Mouse (Mus musculus) neural tube, embryonic 14.5 days (tissue): ENCODE measurements at regions not wholly inside any gene's neighbourhood (a gene's known extent, or its start where the extent isn't known, plus 50 kb on each side); places are given as distances from the start of the nearest gene placed in this dataset.

Experiments used
- ATAC-seq: fragments of 200-750 bp; cut with Nextera tagmentation; 2 replicates; pipeline ENCODE4 v1.8.0; 2017; ENCODE audit warnings: low read depth, mild to moderate bottlenecking, moderate TSS enrichment, moderate library complexity
- H3K27ac ChIP-seq: fragments of 300-500 bp; sonication (generic); 2 replicates; pipeline ENCODE4 v1.5.1; 2014; ENCODE audit warnings: low read depth, mild to moderate bottlenecking, control low read depth, low read length, moderate library complexity, mixed read lengths
- H3K27me3 ChIP-seq: fragments of 300-500 bp; sonication (generic); 2 replicates; pipeline ENCODE4 v1.6.1; 2014; ENCODE audit warnings: low read length; ENCODE audit not compliant: control insufficient read depth, insufficient read depth
- H3K36me3 ChIP-seq: fragments of 300-500 bp; sonication (generic); 2 replicates; pipeline ENCODE4 v1.6.1; 2014; ENCODE audit warnings: low read length, mixed read lengths; ENCODE audit not compliant: control insufficient read depth, insufficient read depth
- H3K4me1 ChIP-seq: fragments of 300-500 bp; sonication (generic); 2 replicates; pipeline ENCODE4 v1.6.1; 2014; ENCODE audit warnings: low read length; ENCODE audit not compliant: control insufficient read depth, insufficient read depth
- H3K4me2 ChIP-seq: fragments of 300-500 bp; sonication (generic); 2 replicates; pipeline ENCODE4 v1.6.1; 2014; ENCODE audit warnings: mild to moderate bottlenecking, low read depth, low read length, control low read depth
- H3K4me3 ChIP-seq: fragments of 300-500 bp; sonication (generic); 2 replicates; pipeline ENCODE4 v1.5.1; 2014; ENCODE audit warnings: low read depth, low read length, control low read depth, mixed read lengths
- H3K9ac ChIP-seq: fragments of 300-500 bp; sonication (generic); replicated peaks from 2 replicates; pipeline ENCODE4 v1.6.1; 2014; ENCODE audit warnings: low read depth, mild to moderate bottlenecking, control low read depth, low read length, mixed read lengths
- H3K9me3 ChIP-seq: fragments of 300-500 bp; sonication (generic); 2 replicates; pipeline ENCODE4 v1.6.1; 2016; ENCODE audit warnings: low read length; ENCODE audit not compliant: control insufficient read depth
- WGBS: fragments of 180-500 bp; shearing (Covaris S2); extraction: QIAGEN DNeasy Blood & Tissue Kit; methylation state at CpG from one replicate; pipeline ENCODE4 v1.1.7; 2014; 5-methylcytosine and 5-hydroxymethylcytosine counted together

DNA sequence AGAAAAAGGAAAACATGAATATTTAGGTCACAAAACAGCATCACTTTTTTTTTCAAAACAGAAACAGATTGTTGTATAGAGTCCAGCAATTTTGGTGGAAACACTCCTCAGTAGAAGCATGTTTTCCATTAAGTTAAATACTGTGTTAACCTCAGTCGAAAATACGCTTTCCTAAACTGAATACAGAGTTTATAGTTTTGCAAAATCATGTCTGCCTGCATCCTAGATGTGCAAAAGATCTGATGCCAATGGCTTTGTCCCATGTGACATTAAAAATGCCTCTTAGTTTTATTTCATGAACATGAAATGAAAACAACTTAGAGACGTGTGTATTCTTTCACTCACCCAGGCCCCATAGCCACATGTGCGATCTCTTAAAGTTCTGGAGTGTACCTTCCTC, 163.5 kb upstream of the N6amt1 start:
- no peak overlapping the region for H3K27ac ChIP-seq
- H3K4me1 ChIP-seq = no peaks in the 10 kb centered on the region
- H3K9me3 ChIP-seq = no peaks in the 10 kb centered on the region
- 95% methylated on average over 4 of the region's 4 CpGs for WGBS
- no peak overlapping the region for H3K9ac ChIP-seq
- ATAC-seq = no peak
- H3K4me3 ChIP-seq = no peak overlapping the region
- no peaks in the 10 kb centered on the region for H3K27me3 ChIP-seq
- H3K4me2 ChIP-seq = no peak overlapping the region
- H3K36me3 ChIP-seq = no peaks in the 10 kb centered on the region

DNA sequence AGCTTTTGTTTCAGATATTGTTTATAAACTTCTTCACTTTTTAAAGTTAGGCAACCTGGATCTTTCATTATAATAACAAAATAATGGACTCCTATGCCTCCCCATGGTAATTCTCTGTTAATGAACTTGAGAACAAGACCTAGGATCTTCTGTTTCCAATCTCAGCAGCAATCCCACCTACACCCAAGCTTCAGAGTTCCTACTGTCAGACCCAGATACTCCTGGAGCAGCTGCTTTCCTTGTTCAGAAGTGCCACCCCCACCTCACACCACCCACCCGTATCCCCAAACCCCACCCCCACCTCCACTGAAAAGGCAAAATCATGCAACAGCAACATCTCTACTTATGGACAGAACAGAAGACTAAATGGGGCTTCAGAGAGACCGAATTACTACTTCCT, 165.2 kb upstream of the N6amt1 start:
- Histone ChIP-seq H3K36me3 (no peaks in the 10 kb centered on the region), H3K4me1 (no peaks in the 10 kb centered on the region), H3K9ac (no peak overlapping the region), H3K4me2 (no peak overlapping the region), H3K27me3 (no peaks in the 10 kb centered on the region), H3K27ac (no peak overlapping the region), H3K4me3 (no peak overlapping the region), H3K9me3 (no peaks in the 10 kb centered on the region)
- WGBS = 86% methylated on average over 2 of the region's 2 CpGs
- no peak for ATAC-seq

DNA sequence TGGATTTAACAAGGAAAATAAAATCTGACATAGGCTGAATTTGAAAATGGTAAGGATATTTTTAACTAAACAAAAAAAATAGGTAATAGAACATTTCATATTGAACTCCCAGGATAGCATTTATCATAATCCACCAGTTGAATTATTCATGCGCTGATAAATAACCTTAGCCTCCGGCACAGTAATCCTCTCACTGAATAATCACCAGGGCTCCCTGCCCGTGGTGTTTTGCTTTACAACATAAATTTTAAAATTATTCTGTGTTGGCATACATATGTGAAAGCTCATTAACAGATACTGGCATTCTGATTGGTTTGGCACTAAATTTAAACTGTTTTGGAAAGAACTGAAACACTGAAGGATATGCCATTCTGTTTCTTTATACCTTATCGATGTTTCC, 181.6 kb upstream of the N6amt1 start:
- Histone ChIP-seq H3K27me3 (no peaks in the 10 kb centered on the region), H3K27ac (no peak overlapping the region), H3K4me1 (no peaks in the 10 kb centered on the region), H3K9ac (no peak overlapping the region), H3K4me2 (no peak overlapping the region), H3K9me3 (no peaks in the 10 kb centered on the region), H3K36me3 (no peaks in the 10 kb centered on the region), H3K4me3 (no peak overlapping the region)
- 68% methylated on average over 4 of the region's 4 CpGs for WGBS
- ATAC-seq = no peak

- Histone ChIP-seq H3K27me3 (no peaks in the 10 kb centered on the region), H3K9me3 (no peaks in the 10 kb centered on the region)
- ATAC-seq = no peak
These were observed 214.7 kb upstream of the N6amt1 start for GRCm38 (mm10) chr16:87139301-87139700.

DNA sequence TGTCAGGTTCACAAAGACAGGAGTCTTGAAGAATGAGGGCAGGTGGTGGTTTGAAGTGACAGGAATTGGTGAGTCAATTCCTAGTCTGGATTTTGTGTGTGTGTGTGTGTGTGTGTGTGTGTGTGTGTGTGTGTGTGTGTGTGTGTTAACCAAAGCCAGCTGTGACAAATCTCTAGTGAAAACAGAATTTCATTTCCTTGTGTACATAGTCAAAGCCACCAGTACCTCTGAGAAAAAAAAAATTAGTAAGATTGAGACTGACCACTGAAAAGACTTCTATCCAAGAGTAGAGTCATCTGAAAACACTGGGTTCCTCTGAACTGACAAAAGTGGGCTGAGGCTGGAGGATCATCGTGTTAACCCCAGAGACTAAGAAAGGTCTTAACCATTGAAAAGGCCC, 217.5 kb upstream of the N6amt1 start:
- H3K9me3 ChIP-seq = no peaks in the 10 kb centered on the region
- H3K27me3 ChIP-seq = no peaks in the 10 kb centered on the region
- no peak for ATAC-seq
- H3K36me3 ChIP-seq = no peaks in the 10 kb centered on the region
- no peak overlapping the region for H3K9ac ChIP-seq
- no peak overlapping the region for H3K27ac ChIP-seq
- no peaks in the 10 kb centered on the region for H3K4me1 ChIP-seq
- no peak overlapping the region for H3K4me3 ChIP-seq
- 88% methylated on average over 1 of the region's 1 CpGs for WGBS
- no peak overlapping the region for H3K4me2 ChIP-seq

More at GRCm38 (mm10) chr16:87139301-87139700, 214.7 kb upstream of the N6amt1 start:
- WGBS = 93% methylated on average over 2 of the region's 2 CpGs
- no peak overlapping the region for H3K9ac ChIP-seq
- H3K4me1 ChIP-seq = no peaks in the 10 kb centered on the region
- no peak overlapping the region for H3K27ac ChIP-seq
- H3K4me2 ChIP-seq = no peak overlapping the region
- H3K4me3 ChIP-seq = no peak overlapping the region
- H3K36me3 ChIP-seq = no peaks in the 10 kb centered on the region

GRCm38 (mm10) chr16:87134452-87134851, 219.5 kb upstream of the N6amt1 start:
- no peaks in the 10 kb centered on the region for H3K36me3 ChIP-seq
- H3K9me3 ChIP-seq = no peaks in the 10 kb centered on the region
- H3K27me3 ChIP-seq = no peaks in the 10 kb centered on the region
- no peaks in the 10 kb centered on the region for H3K4me1 ChIP-seq
- no peak for ATAC-seq
- H3K27ac ChIP-seq = no peak overlapping the region
- no peak overlapping the region for H3K4me3 ChIP-seq
- H3K4me2 ChIP-seq = no peak overlapping the region
- H3K9ac ChIP-seq = no peak overlapping the region

- Histone ChIP-seq H3K4me2 (no peak overlapping the region), H3K27me3 (no peaks in the 10 kb centered on the region), H3K27ac (no peak overlapping the region), H3K9me3 (no peaks in the 10 kb centered on the region), H3K4me3 (no peak overlapping the region), H3K4me1 (no peaks in the 10 kb centered on the region), H3K9ac (no peak overlapping the region), H3K36me3 (no peaks in the 10 kb centered on the region)
- WGBS = 88% methylated on average over 6 of the region's 6 CpGs
- no peak for ATAC-seq
These were observed 220.1 kb upstream of the N6amt1 start for GRCm38 (mm10) chr16:87133874-87134273.

DNA sequence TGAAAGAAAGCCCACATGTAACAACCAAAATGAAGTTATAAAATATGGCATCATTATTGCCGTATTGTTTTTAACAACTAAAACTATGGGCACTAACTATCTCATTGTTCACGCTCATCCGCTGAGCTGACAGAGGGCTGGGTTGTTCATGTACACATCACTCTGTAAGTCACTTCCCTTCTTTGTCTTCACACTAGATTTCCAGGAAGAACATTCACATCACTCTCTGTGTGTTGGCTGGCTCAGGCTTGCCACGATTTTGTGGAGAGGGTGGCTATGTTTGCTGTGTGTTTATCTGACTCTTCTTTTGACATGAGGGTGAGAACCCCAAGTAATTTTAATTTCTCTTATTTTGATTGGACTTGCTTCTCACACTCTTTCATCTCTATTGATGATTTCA, 221.9 kb upstream of the N6amt1 start:
- H3K4me3 ChIP-seq = no peak overlapping the region
- H3K4me2 ChIP-seq = no peak overlapping the region
- H3K27me3 ChIP-seq = no peaks in the 10 kb centered on the region
- no peak overlapping the region for H3K27ac ChIP-seq
- H3K4me1 ChIP-seq = no peaks in the 10 kb centered on the region
- 87% methylated on average over 4 of the region's 4 CpGs for WGBS
- no peak for ATAC-seq
- no peaks in the 10 kb centered on the region for H3K36me3 ChIP-seq
- no peak overlapping the region for H3K9ac ChIP-seq
- no peaks in the 10 kb centered on the region for H3K9me3 ChIP-seq

DNA sequence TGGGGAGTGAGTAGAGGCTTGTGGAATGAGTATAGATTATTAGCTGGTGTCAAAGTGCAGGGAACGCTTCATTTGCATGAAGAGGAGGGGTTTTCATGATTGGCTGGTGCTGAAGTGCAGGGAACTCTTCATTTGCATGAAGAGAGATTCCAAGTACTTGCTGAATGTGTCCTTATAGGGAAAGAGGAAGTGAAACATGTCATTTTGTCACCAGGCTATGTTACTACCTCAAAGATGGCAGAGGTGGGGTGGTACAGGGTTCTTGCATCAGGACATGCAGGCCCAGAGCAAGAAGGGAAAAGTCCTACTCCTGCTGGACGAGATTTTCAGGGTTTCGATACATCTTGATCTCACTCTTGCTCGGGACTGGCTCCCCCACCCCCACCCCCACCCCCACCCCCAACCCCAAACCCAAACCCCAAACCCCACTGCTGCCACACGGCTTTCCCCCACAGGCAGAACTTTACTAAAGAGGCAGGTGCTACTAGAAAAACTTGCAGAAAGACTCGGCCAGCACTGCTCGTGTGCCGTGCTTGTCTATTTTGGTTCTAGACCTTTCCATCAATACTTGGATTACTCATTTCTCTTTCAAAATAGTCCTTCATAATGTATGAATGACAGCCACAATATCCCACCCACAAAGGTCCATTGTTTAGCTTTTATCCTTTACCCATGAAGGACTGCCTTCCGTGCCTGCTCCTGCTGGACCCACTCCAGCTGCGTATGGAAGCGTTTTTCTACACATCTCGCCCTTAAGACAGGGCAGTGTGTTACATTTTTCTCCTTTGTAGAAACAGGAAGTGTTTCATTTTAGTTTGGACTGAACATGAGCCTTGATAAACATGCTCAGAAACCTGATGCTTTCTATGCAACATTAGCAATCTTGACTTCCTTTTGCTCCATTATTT, 223.0 kb upstream of the N6amt1 start:
- Histone ChIP-seq H3K4me2 (no peak overlapping the region), H3K9me3 (no peaks in the 10 kb centered on the region), H3K4me1 (no peaks in the 10 kb centered on the region), H3K4me3 (no peak overlapping the region), H3K27ac (no peak overlapping the region), H3K36me3 (no peaks in the 10 kb centered on the region), H3K9ac (no peak overlapping the region), H3K27me3 (no peaks in the 10 kb centered on the region)
- WGBS = 86% methylated on average over 12 of the region's 12 CpGs
- no peak for ATAC-seq
